Mouse (Mus musculus) testis, adult 2 months (tissue): ENCODE measurements around the gene Igsf3.

Source experiments
- CTCF ChIP-seq: fragments of 200-500 bp; IDR thresholded peaks from 2 replicates; pipeline ENCODE4 v1.5.1; 2012; ENCODE audit warnings: low read depth, mild to moderate bottlenecking, inconsistent platforms, low read length, moderate library complexity; ENCODE audit not compliant: control insufficient read depth, insufficient read depth, insufficient replicate concordance
- POLR2A ChIP-seq: fragments of 200-500 bp; IDR thresholded peaks from 2 replicates; pipeline ENCODE4 v1.6.1; 2012; ENCODE audit warnings: low read depth, mild to moderate bottlenecking, inconsistent platforms, low read length, moderate library complexity; ENCODE audit not compliant: control insufficient read depth

DNA sequence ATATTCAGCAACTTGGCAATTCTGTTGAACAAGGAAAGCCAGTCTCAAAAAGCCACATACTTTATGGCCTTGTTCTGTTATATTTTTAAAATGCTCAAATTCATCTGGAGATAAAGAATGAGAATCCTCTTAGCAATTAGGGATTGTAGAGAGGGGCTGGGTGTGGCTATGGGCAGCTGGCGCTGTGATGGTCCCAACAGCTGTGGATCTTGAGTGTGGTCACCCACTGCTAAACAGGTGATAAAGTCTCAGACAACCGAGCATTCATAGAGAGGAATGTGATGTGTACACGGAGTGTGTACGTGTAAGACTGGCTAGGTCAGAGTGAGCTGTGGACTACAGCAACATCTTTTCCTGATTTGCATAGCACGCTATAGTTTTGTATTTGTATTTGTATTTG, 133.7 kb downstream of the Igsf3 start:
- TF ChIP-seq CTCF (no peak), POLR2A (no peak)
